Mouse (Mus musculus) kidney, adult 2 months (tissue): ENCODE measurements around the gene Ypel2. TPM values are rescaled to one million over a fixed set of nuclear protein-coding genes. Genes with fewer than 3 reads are reported as not detected.

ENCODE experiments used
- DNase-seq: peaks from one replicate; pipeline ENCODE4 v3.0.0; 2021
- H3K27ac ChIP-seq: fragments of 200-500 bp; 2 replicates; pipeline ENCODE4 v1.5.1; 2012; ENCODE audit warnings: low read depth, low read length, control low read depth, inconsistent platforms; ENCODE audit not compliant: insufficient read depth
- H3K27me3 ChIP-seq: fragments of 200-500 bp; replicated peaks from 2 replicates; pipeline ENCODE4 v1.6.1; 2012; ENCODE audit warnings: mild to moderate bottlenecking, moderate library complexity, low read length, inconsistent platforms; ENCODE audit not compliant: control insufficient read depth, insufficient read depth
- H3K36me3 ChIP-seq: fragments of 200-500 bp; 2 replicates; pipeline ENCODE4 v1.6.1; 2012; ENCODE audit warnings: mild to moderate bottlenecking, moderate library complexity, low read length, inconsistent platforms; ENCODE audit not compliant: control insufficient read depth, insufficient read depth
- H3K4me1 ChIP-seq: fragments of 200-500 bp; 2 replicates; pipeline ENCODE4 v1.6.1; 2011; ENCODE audit warnings: low read length; ENCODE audit not compliant: control insufficient read depth, insufficient read depth
- H3K4me3 ChIP-seq: fragments of 200-500 bp; 2 replicates; pipeline ENCODE4 v1.5.1; 2011; ENCODE audit warnings: mild to moderate bottlenecking, low read depth, low read length, control low read depth; ENCODE audit not compliant: insufficient read depth
- CTCF ChIP-seq: fragments of 200-500 bp; conservative IDR thresholded peaks from 2 replicates; pipeline ENCODE4 v1.5.1; 2011; ENCODE audit warnings: low read depth, mild to moderate bottlenecking, control low read depth, low read length, moderate library complexity, mixed read lengths; ENCODE audit not compliant: insufficient read depth, insufficient read length
- POLR2A ChIP-seq: fragments of 200-500 bp; IDR thresholded peaks from one replicate; pipeline ENCODE4 v1.6.1; 2011; ENCODE audit warnings: low read depth, low read length, control low read depth
- WGBS: fragments of 180-500 bp; shearing (Covaris S2); methylation state at CpG from one replicate; pipeline ENCODE4 v1.1.7; 2018; 5-methylcytosine and 5-hydroxymethylcytosine counted together
- polyA plus RNA-seq: library from polyadenylated mRNA; depleted of rRNA; stranded (reverse); fragments of >200 nt; gene quantifications from 2 replicates; pipeline ENCODE4 v1.2.3, GENCODE M21; 2012

Ypel2 gene
- polyA plus RNA-seq, 1 experiment, result 4.7 TPM

DNA sequence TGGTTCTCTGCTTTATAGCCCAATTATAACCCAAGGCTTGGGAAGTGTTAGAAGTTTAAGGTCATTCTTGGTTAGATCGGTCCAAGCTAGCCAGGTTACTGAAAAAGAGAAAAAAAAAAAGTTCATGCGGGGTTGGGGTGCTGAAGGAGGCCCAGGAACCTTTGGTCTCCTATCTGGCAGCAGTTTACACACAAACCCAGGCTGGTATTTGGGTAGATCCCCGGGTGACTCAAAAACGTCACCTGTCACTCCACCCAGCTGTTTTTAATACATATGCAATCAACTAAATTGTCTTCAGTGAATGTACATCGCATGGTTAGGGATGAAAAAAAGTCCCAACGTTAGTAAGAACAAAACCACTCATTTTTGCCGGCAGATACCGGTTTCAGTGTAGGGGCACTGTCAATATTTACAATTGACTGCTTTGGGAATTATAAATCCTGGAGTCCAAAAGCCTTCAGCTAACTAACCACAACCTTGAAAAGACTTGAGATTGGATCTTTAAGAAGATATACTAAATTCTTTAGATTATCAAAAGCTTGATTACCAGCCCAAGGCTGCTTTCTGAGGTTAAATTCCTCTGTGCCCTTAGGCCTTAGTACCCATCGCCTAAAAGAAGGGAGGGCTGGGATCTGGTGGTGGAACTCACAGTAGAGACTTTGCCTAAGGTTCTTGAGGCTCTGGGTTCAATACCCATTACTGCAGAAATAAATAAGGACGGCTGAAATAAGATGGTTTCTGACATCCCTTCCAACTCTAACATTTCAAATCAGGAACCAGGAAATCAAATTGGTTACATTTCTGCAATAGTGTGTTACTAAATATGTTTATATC lies 1.5 kb upstream of the Ypel2 start:
- peak overlapping the region; percentile 55; the same call in 1 of the 2 replicates for H3K27ac ChIP-seq

GRCm38 (mm10) chr11:86994330-86994729 lies 823 bp upstream of the Ypel2 start:
- WGBS, result 17% methylated on average over 6 of the region's 6 CpGs
- H3K4me3 ChIP-seq, result no peak overlapping the region
- peak overlapping the region; percentile 44; the same call in 1 of the 2 replicates for H3K27ac ChIP-seq
- H3K36me3 ChIP-seq, result no peaks in the 10 kb centered on the region
- H3K4me1 ChIP-seq, result peaks cover 26% of the 10 kb centered on the region
- DNase-seq, result peak; percentile 83
- no peak for TF ChIP-seq CTCF
- no peak for TF ChIP-seq POLR2A
- no peaks in the 10 kb centered on the region for H3K27me3 ChIP-seq

More for the DNA sequence above, 1.5 kb upstream of the Ypel2 start:
- no peak for TF ChIP-seq POLR2A
- no peak for TF ChIP-seq CTCF
- WGBS, result 38% methylated on average over 10 of the region's 10 CpGs
- no peak for DNase-seq
- Histone ChIP-seq H3K4me3 (no peak overlapping the region), H3K27me3 (no peaks in the 10 kb centered on the region), H3K36me3 (no peaks in the 10 kb centered on the region), H3K4me1 (peaks cover 24% of the 10 kb centered on the region)

DNA sequence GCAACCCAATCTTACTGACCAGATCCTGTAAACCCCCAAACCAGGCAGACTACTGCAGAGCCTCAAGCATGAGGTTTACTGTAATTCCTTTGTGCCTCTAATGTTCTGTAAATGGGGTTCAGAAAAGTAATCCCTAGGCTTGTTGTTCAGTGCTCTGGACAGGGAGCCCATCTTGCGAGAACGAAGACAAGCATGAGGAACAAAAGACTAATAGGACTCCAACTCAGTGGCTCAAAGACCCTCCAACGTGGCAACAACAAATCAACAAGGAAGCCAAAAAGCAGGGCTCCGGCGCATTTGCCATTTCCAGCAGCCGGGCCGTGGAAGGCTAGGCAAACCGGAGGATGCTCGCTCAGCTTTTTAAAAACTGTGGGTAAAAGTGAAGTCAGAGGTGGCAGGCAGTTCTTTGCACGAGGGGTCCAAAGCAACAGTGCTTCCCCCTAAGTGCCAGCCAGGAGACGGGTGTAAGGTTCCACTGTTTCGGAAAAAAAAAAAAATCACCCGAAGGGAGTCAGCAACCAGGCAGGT lies 982 bp downstream of the Ypel2 start:
- Histone ChIP-seq H3K36me3 (no peaks in the 10 kb centered on the region), H3K27me3 (no peaks in the 10 kb centered on the region), H3K4me3 (peak overlapping the region; percentile 90), H3K27ac (peak overlapping the region; percentile 81), H3K4me1 (peaks cover 29% of the 10 kb centered on the region)
- TF ChIP-seq CTCF (no peak), POLR2A (no peak)
- 3% methylated on average over 13 of the region's 13 CpGs for WGBS
- no peak for DNase-seq

GRCm38 (mm10) chr11:86991241-86991640 lies 2.3 kb downstream of the Ypel2 start:
- DNase-seq, result no peak
- no peak for TF ChIP-seq CTCF
- TF ChIP-seq POLR2A, result no peak
- Histone ChIP-seq H3K27ac (no peak overlapping the region), H3K4me3 (no peak overlapping the region), H3K27me3 (no peaks in the 10 kb centered on the region), H3K36me3 (no peaks in the 10 kb centered on the region), H3K4me1 (peaks cover 29% of the 10 kb centered on the region)
- 69% methylated on average over 4 of the region's 4 CpGs for WGBS

GRCm38 (mm10) chr11:86990309-86990708 lies 3.2 kb downstream of the Ypel2 start:
- WGBS, result 78% methylated on average over 3 of the region's 3 CpGs

GRCm38 (mm10) chr11:86984990-86985389 lies 8.5 kb downstream of the Ypel2 start:
- WGBS, result 66% methylated on average over 3 of the region's 3 CpGs
- H3K4me1 ChIP-seq, result 0 out of 2 replicates have a peak, but pooled peaks cover 6% of the 10 kb centered on the region
- no peak overlapping the region for H3K27ac ChIP-seq
- no peaks in the 10 kb centered on the region for H3K27me3 ChIP-seq
- H3K4me3 ChIP-seq, result no peak overlapping the region
- TF ChIP-seq POLR2A (no peak), CTCF (no peak)
- peak; percentile 55 for DNase-seq
- no peaks in the 10 kb centered on the region for H3K36me3 ChIP-seq

More at GRCm38 (mm10) chr11:86990309-86990708, 3.2 kb downstream of the Ypel2 start:
- Histone ChIP-seq H3K4me1 (peaks cover 29% of the 10 kb centered on the region), H3K27ac (no peak overlapping the region), H3K36me3 (no peaks in the 10 kb centered on the region), H3K27me3 (no peaks in the 10 kb centered on the region), H3K4me3 (no peak overlapping the region)
- DNase-seq, result no peak
- TF ChIP-seq POLR2A (no peak), CTCF (no peak)

DNA sequence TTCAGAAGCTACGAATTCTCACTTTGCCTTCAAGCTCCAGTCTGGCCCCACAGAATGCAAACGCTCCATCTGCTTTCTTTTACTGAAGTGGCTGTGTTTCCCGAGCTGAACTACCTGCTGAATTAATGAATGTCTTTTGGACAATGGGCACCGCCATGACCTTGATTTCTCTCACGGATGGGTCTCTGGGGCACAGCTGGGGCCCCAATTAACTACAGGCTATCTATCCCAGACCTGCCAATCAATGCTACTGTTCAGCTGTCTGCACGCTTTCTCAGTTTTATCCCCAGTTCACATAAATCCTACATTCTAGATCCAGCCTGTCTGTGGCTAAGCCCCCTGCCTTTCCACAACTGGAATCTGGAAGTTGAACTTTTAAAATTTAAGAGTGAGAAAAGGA lies 10.5 kb downstream of the Ypel2 start:
- Histone ChIP-seq H3K36me3 (no peaks in the 10 kb centered on the region), H3K27ac (no peak overlapping the region), H3K4me1 (0 out of 2 replicates have a peak, but pooled peaks cover 3% of the 10 kb centered on the region), H3K27me3 (no peaks in the 10 kb centered on the region), H3K4me3 (no peak overlapping the region)
- TF ChIP-seq POLR2A (no peak), CTCF (no peak)
- 94% methylated on average over 6 of the region's 6 CpGs for WGBS
- no peak for DNase-seq
